Comparison of ENCODE assay signal across 12 mouse cellular contexts in the genomic region with DNA sequence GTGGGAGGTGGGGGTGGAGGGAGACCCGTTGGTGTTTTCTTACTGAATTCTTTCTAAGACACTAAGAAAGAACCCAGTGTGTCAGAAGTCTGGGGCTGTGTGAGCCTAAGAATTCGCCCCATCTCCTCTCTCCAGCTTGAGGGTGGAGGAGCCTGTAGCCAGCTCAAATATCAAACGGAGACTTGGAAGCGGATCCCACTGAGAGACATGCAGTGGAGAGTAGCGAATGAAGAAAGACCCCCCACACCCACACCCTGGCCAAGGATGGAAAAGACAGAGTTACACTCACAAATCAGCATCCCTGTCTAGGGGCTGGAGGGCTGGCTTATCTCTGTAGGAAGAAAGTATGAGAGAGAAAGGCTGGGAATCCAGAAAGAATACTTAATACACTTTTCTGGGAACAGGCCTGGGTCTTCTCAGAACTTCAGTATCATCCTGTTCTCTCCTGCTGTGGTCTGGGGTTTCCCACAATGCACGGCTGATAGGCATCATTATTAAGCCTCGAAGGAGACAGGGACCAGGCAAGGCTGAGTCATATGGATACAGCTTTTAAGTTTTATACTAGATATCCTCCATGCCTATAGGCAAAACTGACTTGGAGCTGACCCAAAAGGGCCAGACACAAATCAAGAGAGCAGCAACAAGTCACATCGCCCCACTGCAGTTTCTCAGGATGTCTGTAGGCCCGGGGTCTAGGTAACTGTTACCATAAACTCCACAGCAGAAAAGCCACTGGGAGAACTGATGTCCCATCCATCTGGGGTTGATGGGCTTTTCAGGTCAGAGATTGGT. TPM values are rescaled to one million over a fixed set of nuclear protein-coding genes. Genes with fewer than 3 reads are reported as not detected.
DNase-seq lines count a peak whose midpoint lies in the region; ATAC-seq lines count a peak whose summit lies in the region.
"Had no signal": no experiment of that assay in that cellular context is flagged by ENCODE, and none has a peak within 500 bp of the region (broad histone marks: within the 10 kb centered on the region; RNA-seq: fewer than 3 reads in every experiment).

No protein-coding gene starts in this region.

- no peak overlapping the region for H3K4me2 ChIP-seq in forebrain, embryonic 16.5 days (ENCODE audit: low read length)
- no peak overlapping the region for H3K4me2 ChIP-seq in midbrain, embryonic 16.5 days (ENCODE audit: low read length)
- H3K4me2 ChIP-seq in limb, embryonic 11.5 days (ENCODE audit: low read depth, severe bottlenecking) = no peak overlapping the region
- H3K4me2 ChIP-seq: liver, embryonic 13.5 days; neural tube, embryonic 12.5 days had no signal

- DNase-seq in forebrain, embryonic 10.5 days (ENCODE audit: extremely low spot score, low spot score) = peak; percentile 19
- peak; percentile 28 for DNase-seq in midbrain, embryonic 10.5 days (ENCODE audit: low spot score)
- no peak for DNase-seq in limb, embryonic 11.5 days (ENCODE audit: low spot score)
- no peak for DNase-seq in MN1 (ENCODE audit: low spot score)
- no peak for DNase-seq in testis, postnatal 10 days (ENCODE audit: low spot score)
- DNase-seq in heart, adult 8-10 months (ENCODE audit: low spot score) = no peak
- DNase-seq: kidney, adult 18-20 months; liver, embryonic 13.5 days; right cerebral cortex, adult 18-20 months had no signal

- no peaks in the 10 kb centered on the region for H3K36me3 ChIP-seq in forebrain, embryonic 10.5 days (replicated peaks)
- no peaks in the 10 kb centered on the region for H3K36me3 ChIP-seq in forebrain, embryonic 16.5 days (ENCODE audit: control insufficient read depth, insufficient read depth)
- H3K36me3 ChIP-seq in midbrain, embryonic 10.5 days = no peaks in the 10 kb centered on the region
- no peaks in the 10 kb centered on the region for H3K36me3 ChIP-seq in midbrain, embryonic 16.5 days (ENCODE audit: control insufficient read depth, insufficient read depth, low read length)
- no peaks in the 10 kb centered on the region for H3K36me3 ChIP-seq in limb, embryonic 11.5 days (ENCODE audit: control insufficient read depth, insufficient read depth, low read length)
- H3K36me3 ChIP-seq: liver, embryonic 13.5 days; neural tube, embryonic 12.5 days had no signal

- H3K27ac ChIP-seq in forebrain, embryonic 10.5 days = peak overlapping the region; percentile 72
- H3K27ac ChIP-seq in forebrain, embryonic 16.5 days (ENCODE audit: low read length) = no peak overlapping the region
- H3K27ac ChIP-seq in midbrain, embryonic 10.5 days (replicated peaks) = 0 out of 2 replicates have a peak overlapping the region, but pooled peaks have one; percentile 30
- no peak overlapping the region for H3K27ac ChIP-seq in midbrain, embryonic 16.5 days (ENCODE audit: low read length)
- H3K27ac ChIP-seq in limb, embryonic 11.5 days (replicated peaks; ENCODE audit: low read depth, low read length) = no peak overlapping the region
- H3K27ac ChIP-seq: liver, embryonic 13.5 days; neural tube, embryonic 12.5 days had no signal

- H3K4me3 ChIP-seq in forebrain, embryonic 10.5 days = no peak overlapping the region
- no peak overlapping the region for H3K4me3 ChIP-seq in forebrain, embryonic 16.5 days (replicated peaks; ENCODE audit: low read length)
- no peak overlapping the region for H3K4me3 ChIP-seq in midbrain, embryonic 10.5 days
- H3K4me3 ChIP-seq in midbrain, embryonic 16.5 days (ENCODE audit: low read depth, low read length) = no peak overlapping the region
- H3K4me3 ChIP-seq in limb, embryonic 11.5 days (ENCODE audit: low read depth, low read length) = no peak overlapping the region
- H3K4me3 ChIP-seq: liver, embryonic 13.5 days; neural tube, embryonic 12.5 days had no signal

- no peak overlapping the region for H3K9ac ChIP-seq in forebrain, embryonic 16.5 days (replicated peaks; ENCODE audit: low read depth, low read length)
- H3K9ac ChIP-seq in midbrain, embryonic 16.5 days (ENCODE audit: low read depth, low read length) = no peak overlapping the region
- no peak overlapping the region for H3K9ac ChIP-seq in limb, embryonic 11.5 days (ENCODE audit: low read length)
- H3K9ac ChIP-seq: liver, embryonic 13.5 days; neural tube, embryonic 12.5 days had no signal

- 40% methylated on average over 9 of the region's 9 CpGs for WGBS in forebrain, embryonic 10.5 days
- 32% methylated on average over 9 of the region's 9 CpGs for WGBS in forebrain, embryonic 16.5 days
- 35% methylated on average over 9 of the region's 9 CpGs for WGBS in midbrain, embryonic 10.5 days
- WGBS in midbrain, embryonic 16.5 days = 31% methylated on average over 9 of the region's 9 CpGs
- WGBS in limb, embryonic 11.5 days = 28% methylated on average over 9 of the region's 9 CpGs

- H3K9me3 ChIP-seq in forebrain, embryonic 10.5 days = no peaks in the 10 kb centered on the region
- no peaks in the 10 kb centered on the region for H3K9me3 ChIP-seq in forebrain, embryonic 16.5 days (ENCODE audit: control insufficient read depth, low read length)
- no peaks in the 10 kb centered on the region for H3K9me3 ChIP-seq in midbrain, embryonic 10.5 days (replicated peaks)
- no peaks in the 10 kb centered on the region for H3K9me3 ChIP-seq in midbrain, embryonic 16.5 days (replicated peaks; ENCODE audit: control insufficient read depth, low read length, poor library complexity, severe bottlenecking)
- no peaks in the 10 kb centered on the region for H3K9me3 ChIP-seq in limb, embryonic 11.5 days (ENCODE audit: control insufficient read depth, low read length)
- H3K9me3 ChIP-seq: liver, embryonic 13.5 days; neural tube, embryonic 12.5 days had no signal

- no peaks in the 10 kb centered on the region for H3K27me3 ChIP-seq in forebrain, embryonic 10.5 days (ENCODE audit: poor library complexity, severe bottlenecking)
- no peaks in the 10 kb centered on the region for H3K27me3 ChIP-seq in forebrain, embryonic 16.5 days (replicated peaks; ENCODE audit: control insufficient read depth, insufficient read depth, low read length)
- H3K27me3 ChIP-seq in midbrain, embryonic 10.5 days (ENCODE audit: low read depth, poor library complexity, severe bottlenecking) = no peaks in the 10 kb centered on the region
- no peaks in the 10 kb centered on the region for H3K27me3 ChIP-seq in midbrain, embryonic 16.5 days (ENCODE audit: control insufficient read depth, insufficient read depth, low read depth, low read length)
- H3K27me3 ChIP-seq in limb, embryonic 11.5 days (ENCODE audit: control insufficient read depth, insufficient read depth, low read length) = no peaks in the 10 kb centered on the region
- H3K27me3 ChIP-seq: liver, embryonic 13.5 days; neural tube, embryonic 12.5 days had no signal

- ATAC-seq in forebrain, embryonic 16.5 days = no peak
- ATAC-seq in midbrain, embryonic 16.5 days = no peak
- 0 out of 2 replicates have a peak, but pooled peaks have one; percentile 51 for ATAC-seq in limb, embryonic 11.5 days (ENCODE audit: insufficient number of reproducible peaks, low FRiP score, low TSS enrichment, low read depth)

- peaks cover 11% of the 10 kb centered on the region for H3K4me1 ChIP-seq in forebrain, embryonic 10.5 days
- H3K4me1 ChIP-seq in forebrain, embryonic 16.5 days (replicated peaks; ENCODE audit: control insufficient read depth, insufficient read depth, low read length) = no peaks in the 10 kb centered on the region
- H3K4me1 ChIP-seq in midbrain, embryonic 10.5 days = peaks cover 13% of the 10 kb centered on the region
- H3K4me1 ChIP-seq in midbrain, embryonic 16.5 days (ENCODE audit: control insufficient read depth, insufficient read depth, low read length) = no peaks in the 10 kb centered on the region
- peaks cover 9% of the 10 kb centered on the region; the same call in 1 of the 2 replicates for H3K4me1 ChIP-seq in limb, embryonic 11.5 days (ENCODE audit: control insufficient read depth, insufficient read depth, low read length)
- H3K4me1 ChIP-seq: liver, embryonic 13.5 days; neural tube, embryonic 12.5 days had no signal

RNA-seq across cellular contexts. Expression of gene Slc6a6, which starts 45.5 kb away (rescaled TPM):
- polyA plus RNA-seq in forebrain, embryonic 10.5 days (2016; fragmentation: Nextera tagmentation; extraction: Ambion mirVana) = 42.4 and 47.0 TPM in 2 replicates
- 98.6 and 107 TPM in 2 replicates for polyA plus RNA-seq in forebrain, embryonic 16.5 days (2015; fragmentation: Nextera tagmentation; extraction: Ambion mirVana)
- 49.5 and 63.7 TPM in 2 replicates for polyA plus RNA-seq in midbrain, embryonic 10.5 days (2016; fragmentation: Nextera tagmentation; extraction: Ambion mirVana)
- 117 and 125 TPM in 2 replicates for polyA plus RNA-seq in midbrain, embryonic 16.5 days (2015; fragmentation: Nextera tagmentation; extraction: Ambion mirVana)
- polyA plus RNA-seq in limb, embryonic 11.5 days (2014; fragmentation: Nextera tagmentation; extraction: Ambion mirVana) = 34.4 and 36.1 TPM in 2 replicates
- total RNA-seq in heart, adult 8-10 months (2022) = 100 to 1,000 TPM in 2 of 4 experiments, 10 to 100 TPM in 2; 91.8 to 114 (median 101) TPM

Comparison
In these comparisons a context has a peak if more than half of its experiments do, and no peak if none do; other contexts are left out.
1. H3K27ac ChIP-seq: peak in forebrain, embryonic 10.5 days (single experiment) and midbrain, embryonic 10.5 days (single experiment); none in forebrain, embryonic 16.5 days (single experiment), midbrain, embryonic 16.5 days (single experiment) and limb, embryonic 11.5 days (single experiment).
2. DNase-seq: peak in forebrain, embryonic 10.5 days (single experiment) and midbrain, embryonic 10.5 days (single experiment); none in limb, embryonic 11.5 days (single experiment), MN1 (single experiment), testis, postnatal 10 days (single experiment) and heart, adult 8-10 months (single experiment).